Mouse (Mus musculus) monocyte, adult 5-6 weeks (primary cell): ENCODE measurements around the gene Kank4. TPM values are rescaled to one million over a fixed set of nuclear protein-coding genes. Genes with fewer than 3 reads are reported as not detected.

ENCODE experiments used
- ATAC-seq: fragments of 153-309, 156-312 bp; replicated peaks from 2 replicates; pipeline ENCODE4 v1.8.0; 2017; ENCODE audit warnings: mild to moderate bottlenecking; ENCODE audit not compliant: low TSS enrichment, insufficient number of reproducible peaks, severe bottlenecking, poor library complexity, low FRiP score
- total RNA-seq: library from RNA; stranded (forward); fragments of 200-1000, 200-491, 200-594 nt; gene quantifications from 3 replicates; pipeline ENCODE4 v1.2.3, GENCODE M21; 2017

Kank4 gene
- total RNA-seq, 1 experiment from 2014 or later, result not detected

GRCm38 (mm10) chr4:98789861-98790311, 27.5 kb downstream of the Kank4 start:
- ATAC-seq, result no peak

- no peak for ATAC-seq
Measured at GRCm38 (mm10) chr4:98789133-98789765, 28.1 kb downstream of the Kank4 start.

GRCm38 (mm10) chr4:98786281-98786680, 31.1 kb downstream of the Kank4 start:
- ATAC-seq, result no peak

GRCm38 (mm10) chr4:98785851-98786250, 31.5 kb downstream of the Kank4 start:
- ATAC-seq, result no peak

- ATAC-seq, result no peak
Measured at GRCm38 (mm10) chr4:98778219-98778618, 39.1 kb downstream of the Kank4 start.

- ATAC-seq, result no peak
Measured at GRCm38 (mm10) chr4:98777464-98777863, 39.9 kb downstream of the Kank4 start.

- ATAC-seq, result no peak
Measured at GRCm38 (mm10) chr4:98776721-98777427, 40.5 kb downstream of the Kank4 start.

- no peak for ATAC-seq
Measured at GRCm38 (mm10) chr4:98773785-98774184, 43.6 kb downstream of the Kank4 start.

GRCm38 (mm10) chr4:98767134-98768133, 49.9 kb downstream of the Kank4 start:
- no peak for ATAC-seq

- no peak for ATAC-seq
Measured at GRCm38 (mm10) chr4:98758872-98759518, 58.3 kb downstream of the Kank4 start.

GRCm38 (mm10) chr4:98758012-98758821, 59.1 kb downstream of the Kank4 start:
- no peak for ATAC-seq

- no peak for ATAC-seq
Measured at GRCm38 (mm10) chr4:98756141-98756540, 61.2 kb downstream of the Kank4 start.

GRCm38 (mm10) chr4:98754456-98754855, 62.9 kb downstream of the Kank4 start:
- ATAC-seq, result no peak

- no peak for ATAC-seq
Measured at GRCm38 (mm10) chr4:98743906-98744210, 73.5 kb downstream of the Kank4 start.

GRCm38 (mm10) chr4:98743209-98743905, 74.0 kb downstream of the Kank4 start:
- ATAC-seq, result no peak

- no peak for ATAC-seq
Measured at GRCm38 (mm10) chr4:98739753-98740152, 77.6 kb downstream of the Kank4 start.

GRCm38 (mm10) chr4:98733660-98734059, 83.7 kb downstream of the Kank4 start:
- ATAC-seq, result no peak

GRCm38 (mm10) chr4:98728716-98729115, 88.6 kb downstream of the Kank4 start:
- no peak for ATAC-seq
